Mouse (Mus musculus) stomach, adult 2 months (tissue): ENCODE measurements around the gene Mat2b. TPM values are rescaled to one million over a fixed set of nuclear protein-coding genes. Genes with fewer than 3 reads are reported as not detected.

Source experiments
- polyA plus RNA-seq: library from polyadenylated mRNA; depleted of rRNA; stranded (reverse); fragments of >200 nt; gene quantifications from 2 replicates; pipeline ENCODE4 v1.2.3, GENCODE M21; 2012; rRNA removed

Mat2b gene
- polyA plus RNA-seq = 10.8 and 12.6 TPM in 2 replicates

DNA sequence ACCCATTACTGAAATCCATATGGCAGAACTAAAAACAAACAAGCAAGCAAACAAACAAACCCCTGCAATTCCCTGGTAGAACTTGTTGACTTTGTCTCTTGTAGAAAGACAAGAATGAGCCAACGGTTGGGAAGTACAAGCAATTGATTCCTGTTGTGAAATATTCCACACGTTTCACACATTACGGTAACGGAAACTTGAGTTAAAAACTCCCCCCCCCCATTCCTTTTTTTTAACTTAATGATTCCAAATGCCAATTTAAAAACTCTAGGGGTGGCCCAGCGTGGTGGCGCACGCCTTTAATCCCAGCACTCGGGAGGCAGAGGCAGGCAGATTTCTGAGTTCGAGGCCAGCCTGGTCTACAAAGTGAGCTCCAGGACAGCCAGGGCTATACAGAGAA lies at the start of gene Mat2b:
Mat2b (minus strand) TSS at position 101 of the 400 bp plus-strand sequence.

DNA sequence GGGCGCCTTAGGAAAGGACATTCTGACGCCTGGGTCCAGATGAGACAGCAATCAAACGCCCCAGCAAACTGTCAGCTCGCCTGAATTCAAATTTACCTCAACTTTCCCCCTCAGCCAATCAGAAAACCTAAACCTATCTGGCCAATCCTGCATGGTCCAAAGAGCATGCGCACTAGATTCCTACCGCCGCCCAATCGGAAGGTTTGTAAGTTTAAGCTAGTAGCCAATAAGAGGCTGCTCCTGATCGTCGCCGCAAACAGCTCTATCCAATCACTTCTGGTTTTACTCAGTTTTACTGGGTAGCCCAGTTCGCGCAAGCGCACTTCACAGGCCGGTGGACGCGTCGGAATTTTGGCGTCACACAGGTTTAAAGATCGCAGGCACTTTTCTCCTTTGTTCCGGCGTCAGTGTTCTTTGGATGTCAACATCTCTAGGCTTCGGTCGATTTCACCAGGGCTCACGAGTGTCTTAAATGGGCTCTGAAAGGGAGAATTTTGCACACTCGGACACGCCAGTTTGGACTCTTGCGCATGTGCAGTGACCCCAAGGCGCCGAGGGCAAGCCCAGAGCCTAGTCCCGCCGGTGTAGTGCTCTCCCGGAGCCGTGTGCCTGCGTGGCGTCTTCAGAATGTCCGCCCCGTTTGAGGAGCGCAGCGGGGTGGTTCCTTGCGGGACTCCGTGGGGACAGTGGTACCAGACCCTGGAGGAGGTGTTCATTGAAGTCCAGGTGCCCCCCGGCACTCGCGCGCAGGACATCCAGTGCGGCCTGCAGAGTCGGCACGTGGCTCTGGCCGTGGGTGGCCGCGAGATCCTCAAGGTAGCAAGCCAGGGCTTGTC lies 38.6 kb upstream of the Mat2b start, which contains the start of the genes Hmmr and Nudcd2:
Hmmr (minus strand) TSS at position 84 of the 836 bp plus-strand sequence.
Nudcd2 (plus strand) TSS at position 329 of the 836 bp plus-strand sequence.

Other genes with a start within 250 kb of the Mat2b start
- gene Hmmr, start 38.2 kb upstream of the Mat2b start, polyA plus RNA-seq = 0.71 and 1.2 TPM in 2 replicates
- gene Nudcd2, start 38.5 kb upstream of the Mat2b start, polyA plus RNA-seq = 5.1 and 11.2 TPM in 2 replicates
- gene Ccng1, start 60.1 kb upstream of the Mat2b start, polyA plus RNA-seq = 4.3 and 4.9 TPM in 2 replicates